Mouse (Mus musculus): ENCODE data around the gene Atp5l. TPM values are rescaled to one million over a fixed set of nuclear protein-coding genes. Genes with fewer than 3 reads are reported as not detected.
A peak's percentile ranks its signal among the peaks of the same experiment; 100 is the strongest.

Atp5l gene
- polyA plus RNA-seq, 1 experiment from 2014 or later: 606 TPM

DNA sequence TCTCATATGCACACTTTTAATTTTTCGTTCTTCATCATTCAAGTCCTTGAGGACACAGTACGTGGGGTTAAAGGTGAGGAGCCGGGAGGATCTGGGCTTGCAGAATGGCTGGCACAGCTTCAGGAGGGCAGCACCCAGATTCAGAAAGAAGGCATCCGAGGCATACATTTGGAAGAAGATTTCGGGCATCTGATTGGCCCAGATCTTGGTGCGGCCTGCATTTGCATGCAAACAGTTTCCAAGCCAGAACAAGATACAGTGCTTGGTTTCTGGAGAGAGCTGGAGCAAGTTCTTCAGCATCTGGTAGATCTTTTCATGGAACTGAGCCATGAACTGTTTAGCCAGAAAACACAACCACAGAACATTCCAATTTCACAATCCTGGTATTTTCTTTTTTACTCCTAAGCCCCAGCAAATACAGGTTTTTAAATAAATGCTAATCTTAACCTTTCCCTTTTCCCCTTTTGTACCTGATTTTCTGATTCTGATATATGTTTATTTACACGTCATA, 25.7 kb upstream of the Atp5l start:
- Histone ChIP-seq H3K4me2 (replicated peaks; ENCODE audit: low read depth, low read length) (no peak overlapping the region), H3K9ac (ENCODE audit: low read depth, low read length) (no peak overlapping the region), H3K27ac (ENCODE audit: low read depth, low read length) (no peak overlapping the region), H3K27me3 (ENCODE audit: control insufficient read depth, insufficient read depth, low read length) (no peaks in the 10 kb centered on the region), H3K4me3 (ENCODE audit: low read depth, low read length) (no peak overlapping the region), H3K36me3 (ENCODE audit: control insufficient read depth, insufficient read depth, low read length) (0 out of 2 replicates have a peak, but pooled peaks cover 4% of the 10 kb centered on the region), H3K4me1 (replicated peaks; ENCODE audit: control insufficient read depth, insufficient read depth, low read length) (no peaks in the 10 kb centered on the region), H3K9me3 (ENCODE audit: control insufficient read depth, low read length) (no peaks in the 10 kb centered on the region)
- ATAC-seq (ENCODE audit: low FRiP score) (no peak), DNase-seq (ENCODE audit: low spot score) (no peak)
- 93% methylated on average over 7 of the region's 7 CpGs for WGBS

DNA sequence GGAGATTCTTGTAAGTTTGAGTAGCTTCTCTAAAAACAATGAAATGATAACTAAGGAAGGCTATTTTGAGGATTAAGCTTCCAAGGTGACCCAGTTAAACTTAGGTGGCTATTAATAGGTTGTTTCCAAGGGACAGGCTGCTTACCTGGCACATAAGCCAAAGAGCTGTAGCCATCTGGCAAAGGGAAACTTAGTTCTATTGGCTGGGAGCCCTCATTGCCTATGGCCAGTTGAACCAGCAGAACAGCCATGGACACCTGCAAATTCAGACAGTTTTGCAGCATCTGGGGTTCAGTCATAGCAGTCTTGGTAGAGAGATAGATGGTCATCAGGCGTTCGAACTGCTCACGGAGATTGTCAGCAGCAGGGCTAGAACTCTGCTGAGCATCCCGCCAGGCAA, 21.9 kb upstream of the Atp5l start:
- no peak overlapping the region for H3K4me3 ChIP-seq (ENCODE audit: low read depth, low read length)
- 0 out of 2 replicates have a peak, but pooled peaks cover 3% of the 10 kb centered on the region for H3K36me3 ChIP-seq (ENCODE audit: control insufficient read depth, insufficient read depth, low read length)
- WGBS: 92% methylated on average over 4 of the region's 4 CpGs
- no peak overlapping the region for H3K9ac ChIP-seq (ENCODE audit: low read depth, low read length)
- no peaks in the 10 kb centered on the region for H3K27me3 ChIP-seq (ENCODE audit: control insufficient read depth, insufficient read depth, low read length)
- ATAC-seq (ENCODE audit: low FRiP score): no peak
- H3K27ac ChIP-seq (ENCODE audit: low read depth, low read length): no peak overlapping the region
- H3K4me2 ChIP-seq (replicated peaks; ENCODE audit: low read depth, low read length): no peak overlapping the region
- no peaks in the 10 kb centered on the region for H3K9me3 ChIP-seq (ENCODE audit: control insufficient read depth, low read length)
- no peak for DNase-seq (ENCODE audit: low spot score)
- H3K4me1 ChIP-seq (replicated peaks; ENCODE audit: control insufficient read depth, insufficient read depth, low read length): no peaks in the 10 kb centered on the region

- no peaks in the 10 kb centered on the region for H3K9me3 ChIP-seq (ENCODE audit: control insufficient read depth, low read length)
- no peak overlapping the region for H3K4me3 ChIP-seq (ENCODE audit: low read depth, low read length)
- H3K27me3 ChIP-seq (ENCODE audit: control insufficient read depth, insufficient read depth, low read length): no peaks in the 10 kb centered on the region
- no peaks in the 10 kb centered on the region for H3K4me1 ChIP-seq (replicated peaks; ENCODE audit: control insufficient read depth, insufficient read depth, low read length)
- DNase-seq (ENCODE audit: low spot score) (no peak), ATAC-seq (ENCODE audit: low FRiP score) (no peak)
- no peak overlapping the region for H3K4me2 ChIP-seq (replicated peaks; ENCODE audit: low read depth, low read length)
- no peaks in the 10 kb centered on the region for H3K36me3 ChIP-seq (ENCODE audit: control insufficient read depth, insufficient read depth, low read length)
- no peak overlapping the region for H3K27ac ChIP-seq (ENCODE audit: low read depth, low read length)
- H3K9ac ChIP-seq (ENCODE audit: low read depth, low read length): no peak overlapping the region
- WGBS: 91% methylated on average over 4 of the region's 4 CpGs
Observed at GRCm38 (mm10) chr9:44941756-44942155, 21.2 kb upstream of the Atp5l start.

DNA sequence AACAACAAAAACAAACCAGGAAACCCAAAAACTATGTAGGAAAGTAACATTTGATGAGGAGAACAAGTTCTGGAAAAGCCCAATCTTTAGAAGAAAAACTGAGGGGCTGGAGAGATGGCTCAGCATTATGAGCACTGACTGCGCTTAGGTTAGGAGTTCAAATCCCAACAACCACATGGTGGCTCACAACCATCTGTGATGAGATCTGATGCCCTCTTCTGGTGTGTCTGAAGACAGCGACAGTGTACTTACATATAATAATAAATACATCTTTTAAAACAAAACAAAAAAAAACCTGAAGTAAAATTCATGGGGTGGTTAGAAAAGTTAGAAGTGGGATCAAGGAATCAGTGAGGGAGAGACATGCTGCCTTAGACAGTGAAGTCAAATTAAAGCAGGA, 1.0 kb upstream of the Atp5l start:
- H3K9me3 ChIP-seq (ENCODE audit: control insufficient read depth, low read length): no peaks in the 10 kb centered on the region
- no peaks in the 10 kb centered on the region for H3K27me3 ChIP-seq (ENCODE audit: control insufficient read depth, insufficient read depth, low read length)
- no peak overlapping the region; the same call in 1 of the 2 replicates for H3K9ac ChIP-seq (ENCODE audit: low read depth, low read length)
- no peak for ATAC-seq (ENCODE audit: low FRiP score)
- H3K4me2 ChIP-seq (replicated peaks; ENCODE audit: low read depth, low read length): peak overlapping the region; percentile 52
- no peaks in the 10 kb centered on the region for H3K36me3 ChIP-seq (ENCODE audit: control insufficient read depth, insufficient read depth, low read length)
- no peaks in the 10 kb centered on the region for H3K4me1 ChIP-seq (replicated peaks; ENCODE audit: control insufficient read depth, insufficient read depth, low read length)
- H3K27ac ChIP-seq (ENCODE audit: low read depth, low read length): no peak overlapping the region
- peak overlapping the region; percentile 99 for H3K4me3 ChIP-seq (ENCODE audit: low read depth, low read length)
- DNase-seq (ENCODE audit: low spot score): no peak
- WGBS: 71% methylated on average over 2 of the region's 2 CpGs

DNA sequence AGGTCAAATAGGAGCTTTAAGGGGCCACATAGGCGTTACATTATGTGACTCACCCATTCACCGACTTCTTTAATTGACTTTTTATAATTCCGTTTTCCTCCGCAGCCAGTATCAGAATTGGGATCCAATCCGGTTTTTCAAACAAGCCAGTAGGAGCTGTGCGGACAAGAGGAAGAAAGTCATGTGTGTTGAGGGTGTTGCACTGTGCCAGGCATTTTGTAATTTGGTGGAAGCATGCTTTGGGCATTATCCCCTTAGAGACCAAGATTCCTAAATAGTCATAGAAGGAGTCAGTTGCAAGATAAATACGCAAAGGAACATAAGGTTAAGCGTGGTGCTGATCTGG, 554 bp upstream of the Atp5l start:
- DNase-seq (ENCODE audit: low spot score): no peak
- ATAC-seq (ENCODE audit: low FRiP score): peak; percentile 78
- Histone ChIP-seq H3K27me3 (ENCODE audit: control insufficient read depth, insufficient read depth, low read length) (no peaks in the 10 kb centered on the region), H3K4me2 (replicated peaks; ENCODE audit: low read depth, low read length) (peak overlapping the region; percentile 52), H3K27ac (ENCODE audit: low read depth, low read length) (peak overlapping the region; percentile 82), H3K9me3 (ENCODE audit: control insufficient read depth, low read length) (no peaks in the 10 kb centered on the region), H3K9ac (ENCODE audit: low read depth, low read length) (peak overlapping the region; percentile 91), H3K4me3 (ENCODE audit: low read depth, low read length) (peak overlapping the region; percentile 99), H3K36me3 (ENCODE audit: control insufficient read depth, insufficient read depth, low read length) (no peaks in the 10 kb centered on the region), H3K4me1 (replicated peaks; ENCODE audit: control insufficient read depth, insufficient read depth, low read length) (no peaks in the 10 kb centered on the region)
- under 1% methylated on average over 8 of the region's 8 CpGs for WGBS

DNA sequence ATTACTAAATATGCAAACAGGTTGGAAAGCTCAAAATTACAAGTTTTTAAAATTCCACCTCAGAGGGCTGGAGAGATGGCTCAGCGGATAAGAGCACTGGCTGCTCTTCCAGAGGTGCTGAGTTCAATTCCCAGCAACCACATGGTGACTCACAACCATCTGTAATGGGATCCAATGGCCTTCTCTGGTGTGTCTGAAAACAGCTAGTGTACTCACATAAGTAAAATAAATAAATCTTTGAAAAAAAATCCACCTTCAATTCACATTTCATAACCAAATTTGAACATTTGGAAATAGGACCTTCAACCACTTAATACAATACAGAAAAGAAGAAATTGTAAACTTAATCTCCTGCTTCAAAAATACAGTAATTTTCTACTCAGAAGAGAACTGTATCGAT, 936 bp downstream of the Atp5l start:
- Histone ChIP-seq H3K36me3 (ENCODE audit: control insufficient read depth, insufficient read depth, low read length) (no peaks in the 10 kb centered on the region), H3K4me3 (ENCODE audit: low read depth, low read length) (peak overlapping the region; percentile 99), H3K27me3 (ENCODE audit: control insufficient read depth, insufficient read depth, low read length) (no peaks in the 10 kb centered on the region), H3K9me3 (ENCODE audit: control insufficient read depth, low read length) (no peaks in the 10 kb centered on the region), H3K4me2 (replicated peaks; ENCODE audit: low read depth, low read length) (peak overlapping the region; percentile 79), H3K9ac (ENCODE audit: low read depth, low read length) (peak overlapping the region; percentile 91), H3K27ac (ENCODE audit: low read depth, low read length) (no peak overlapping the region), H3K4me1 (replicated peaks; ENCODE audit: control insufficient read depth, insufficient read depth, low read length) (no peaks in the 10 kb centered on the region)
- 37% methylated on average over 2 of the region's 2 CpGs for WGBS
- DNase-seq (ENCODE audit: low spot score) (no peak), ATAC-seq (ENCODE audit: low FRiP score) (no peak)

- H3K4me1 ChIP-seq (replicated peaks; ENCODE audit: control insufficient read depth, insufficient read depth, low read length): no peaks in the 10 kb centered on the region
- no peak overlapping the region for H3K4me2 ChIP-seq (replicated peaks; ENCODE audit: low read depth, low read length)
- DNase-seq (ENCODE audit: low spot score): peak; percentile 48
- ATAC-seq (ENCODE audit: low FRiP score): no peak
- 53% methylated on average over 1 of the region's 1 CpGs for WGBS
- H3K4me3 ChIP-seq (ENCODE audit: low read depth, low read length): no peak overlapping the region
- H3K27ac ChIP-seq (ENCODE audit: low read depth, low read length): no peak overlapping the region
- no peaks in the 10 kb centered on the region for H3K9me3 ChIP-seq (ENCODE audit: control insufficient read depth, low read length)
- no peaks in the 10 kb centered on the region for H3K36me3 ChIP-seq (ENCODE audit: control insufficient read depth, insufficient read depth, low read length)
- H3K9ac ChIP-seq (ENCODE audit: low read depth, low read length): no peak overlapping the region
- no peaks in the 10 kb centered on the region for H3K27me3 ChIP-seq (ENCODE audit: control insufficient read depth, insufficient read depth, low read length)
Observed at GRCm38 (mm10) chr9:44916196-44916595, 4.3 kb downstream of the Atp5l start.

GRCm38 (mm10) chr9:44914706-44915105, 5.8 kb downstream of the Atp5l start:
- no peaks in the 10 kb centered on the region for H3K27me3 ChIP-seq (ENCODE audit: control insufficient read depth, insufficient read depth, low read length)
- no peak overlapping the region for H3K4me3 ChIP-seq (ENCODE audit: low read depth, low read length)
- DNase-seq (ENCODE audit: low spot score) (no peak), ATAC-seq (ENCODE audit: low FRiP score) (no peak)
- H3K36me3 ChIP-seq (ENCODE audit: control insufficient read depth, insufficient read depth, low read length): no peaks in the 10 kb centered on the region
- H3K4me1 ChIP-seq (replicated peaks; ENCODE audit: control insufficient read depth, insufficient read depth, low read length): no peaks in the 10 kb centered on the region
- H3K9me3 ChIP-seq (ENCODE audit: control insufficient read depth, low read length): no peaks in the 10 kb centered on the region
- H3K27ac ChIP-seq (ENCODE audit: low read depth, low read length): no peak overlapping the region
- WGBS: 61% methylated on average over 4 of the region's 4 CpGs
- no peak overlapping the region for H3K4me2 ChIP-seq (replicated peaks; ENCODE audit: low read depth, low read length)
- no peak overlapping the region for H3K9ac ChIP-seq (ENCODE audit: low read depth, low read length)

DNA sequence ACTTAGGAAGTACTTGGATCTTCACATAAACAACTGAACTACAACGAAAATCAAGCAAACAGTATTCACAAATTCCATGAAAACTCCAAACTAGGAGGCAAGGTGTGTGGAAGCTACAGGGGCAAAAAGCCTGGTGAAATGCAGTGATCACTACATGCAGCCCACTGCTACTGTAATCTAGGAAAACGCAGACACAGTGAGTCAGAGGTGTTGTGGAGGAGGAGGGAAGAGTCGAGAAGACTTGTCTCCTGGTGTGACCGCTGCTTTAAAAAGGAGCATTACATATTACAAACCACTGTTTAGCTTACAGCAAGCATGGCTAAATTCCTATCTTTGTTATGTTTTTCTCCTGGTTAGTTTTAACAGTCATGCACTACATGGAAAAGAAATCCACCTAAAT, 9.2 kb downstream of the Atp5l start:
- Histone ChIP-seq H3K9me3 (ENCODE audit: control insufficient read depth, low read length) (no peaks in the 10 kb centered on the region), H3K4me1 (replicated peaks; ENCODE audit: control insufficient read depth, insufficient read depth, low read length) (no peaks in the 10 kb centered on the region), H3K9ac (ENCODE audit: low read depth, low read length) (no peak overlapping the region), H3K27me3 (ENCODE audit: control insufficient read depth, insufficient read depth, low read length) (no peaks in the 10 kb centered on the region), H3K4me2 (replicated peaks; ENCODE audit: low read depth, low read length) (no peak overlapping the region), H3K4me3 (ENCODE audit: low read depth, low read length) (no peak overlapping the region), H3K27ac (ENCODE audit: low read depth, low read length) (no peak overlapping the region), H3K36me3 (ENCODE audit: control insufficient read depth, insufficient read depth, low read length) (no peaks in the 10 kb centered on the region)
- no peak for DNase-seq (ENCODE audit: low spot score)
- no peak for ATAC-seq (ENCODE audit: low FRiP score)
- WGBS: 92% methylated on average over 4 of the region's 4 CpGs
